Mouse (Mus musculus): ENCODE measurements around the gene Adssl1.

The Adssl1 gene

DNA sequence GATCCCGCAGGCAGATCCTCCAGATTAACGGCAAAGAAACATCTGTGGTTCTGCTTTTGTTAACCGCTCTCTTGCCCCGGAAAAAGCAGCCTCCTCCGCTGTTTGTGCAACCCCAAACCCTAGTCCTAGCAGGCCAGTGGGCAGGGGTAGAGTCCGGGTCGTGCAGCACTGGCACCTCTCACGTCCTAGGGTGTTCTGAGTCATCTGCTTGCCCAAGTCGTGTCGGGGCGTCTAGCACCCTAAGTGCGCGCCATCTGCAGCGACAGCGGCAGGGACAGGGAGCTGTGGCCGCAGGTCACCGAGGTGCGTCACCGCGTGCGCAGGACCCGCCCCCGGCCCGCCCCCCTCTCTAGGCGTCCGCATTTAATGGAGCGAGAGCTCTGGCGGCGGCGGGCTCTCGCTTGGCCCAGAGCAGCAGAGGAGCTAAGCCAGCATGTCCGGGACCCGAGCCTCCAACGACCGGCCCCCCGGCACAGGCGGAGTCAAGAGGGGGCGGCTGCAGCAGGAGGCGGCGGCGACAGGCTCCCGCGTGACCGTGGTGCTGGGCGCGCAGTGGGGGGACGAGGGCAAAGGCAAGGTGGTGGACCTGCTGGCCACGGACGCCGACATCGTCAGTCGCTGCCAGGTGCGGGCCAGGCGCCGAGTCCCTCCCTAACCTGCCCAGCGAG lies at the start of gene Adssl1:
TSS of gene Adssl1 (plus strand) at position 360 of the 668 bp plus-strand sequence.
- DNase-seq (ENCODE audit: low spot score in 2 of 2), result peak; percentile 23 to 35

DNA sequence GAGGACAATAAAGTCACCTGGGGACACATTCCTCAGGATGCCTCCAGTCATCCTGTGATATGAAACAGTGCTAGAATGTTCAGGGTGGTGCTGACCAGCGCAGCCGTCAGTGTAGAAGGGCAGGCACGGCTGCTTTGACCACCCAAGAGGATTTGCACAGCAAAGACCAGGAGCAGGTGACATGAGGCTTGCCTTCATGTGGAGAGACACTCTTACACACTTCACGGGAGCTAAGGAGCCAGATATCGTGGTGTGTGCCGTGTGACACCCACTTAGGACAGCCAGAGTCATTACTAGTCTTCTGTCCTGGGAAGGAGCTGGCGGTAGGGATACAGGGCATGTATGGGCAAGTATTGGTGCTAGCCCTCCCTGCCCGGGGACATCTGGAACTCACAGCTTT lies 49.7 kb upstream of the Adssl1 start:
- no peak for DNase-seq (ENCODE audit: low spot score in 2 of 2)

DNA sequence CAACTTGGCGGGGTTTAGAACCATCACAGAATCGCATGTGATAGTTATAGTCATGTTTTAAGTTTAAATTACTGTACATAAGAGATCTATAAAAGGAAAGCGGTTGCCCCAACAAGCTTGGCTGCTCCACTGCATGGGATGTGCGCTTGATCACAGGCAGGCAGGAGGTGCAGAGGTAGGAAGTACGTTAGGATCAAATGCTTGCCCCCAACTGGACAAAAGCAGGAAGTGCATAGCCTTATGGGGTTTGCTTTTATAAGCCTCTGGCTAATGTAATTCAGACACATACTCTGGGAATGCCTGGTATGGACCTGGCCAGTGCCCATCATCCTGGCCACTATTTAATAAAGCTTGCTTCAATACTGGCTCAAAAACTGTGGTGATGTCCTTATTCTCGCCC lies 48.8 kb upstream of the Adssl1 start:
- no peak for DNase-seq (ENCODE audit: low spot score in 2 of 2)

DNA sequence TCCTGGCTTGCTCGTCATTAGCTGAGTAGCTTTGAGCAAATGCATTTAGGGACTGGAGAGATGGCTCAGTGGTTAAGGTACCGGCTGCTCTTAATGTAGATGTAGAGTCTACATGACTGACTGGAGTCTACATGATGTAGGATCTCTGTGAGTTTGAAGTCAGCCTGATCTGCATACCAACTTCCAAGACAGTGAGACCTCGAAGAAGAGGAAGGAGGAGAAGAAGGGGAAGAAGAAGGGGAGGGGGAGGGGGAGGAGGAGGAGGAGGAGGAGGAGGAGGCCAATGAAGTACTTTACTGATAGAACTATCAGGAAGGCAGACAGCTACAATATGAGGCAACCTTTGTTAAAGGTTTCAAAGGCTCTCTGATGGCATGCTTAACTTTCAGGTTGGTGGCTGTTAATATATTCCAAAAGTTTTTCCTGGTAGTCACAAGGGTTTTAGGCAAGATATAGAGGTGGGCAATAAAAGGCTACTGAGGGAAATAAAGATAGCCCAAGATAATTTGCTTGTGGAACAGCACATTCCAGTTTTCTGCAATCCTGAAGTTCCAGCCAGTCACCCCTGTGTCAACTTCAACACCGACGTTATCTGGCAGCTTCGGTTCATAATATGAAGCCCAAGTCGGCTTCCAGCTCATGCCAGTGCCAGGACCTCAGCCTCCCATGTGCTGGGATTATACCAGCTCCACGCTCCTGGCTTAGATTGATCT lies 44.4 kb upstream of the Adssl1 start:
- DNase-seq (ENCODE audit: low spot score in 2 of 2), result no peak

- no peak for DNase-seq (ENCODE audit: low spot score in 2 of 2)
Measured at GRCm38 (mm10) chr12:112576341-112576740, 43.5 kb upstream of the Adssl1 start.

DNA sequence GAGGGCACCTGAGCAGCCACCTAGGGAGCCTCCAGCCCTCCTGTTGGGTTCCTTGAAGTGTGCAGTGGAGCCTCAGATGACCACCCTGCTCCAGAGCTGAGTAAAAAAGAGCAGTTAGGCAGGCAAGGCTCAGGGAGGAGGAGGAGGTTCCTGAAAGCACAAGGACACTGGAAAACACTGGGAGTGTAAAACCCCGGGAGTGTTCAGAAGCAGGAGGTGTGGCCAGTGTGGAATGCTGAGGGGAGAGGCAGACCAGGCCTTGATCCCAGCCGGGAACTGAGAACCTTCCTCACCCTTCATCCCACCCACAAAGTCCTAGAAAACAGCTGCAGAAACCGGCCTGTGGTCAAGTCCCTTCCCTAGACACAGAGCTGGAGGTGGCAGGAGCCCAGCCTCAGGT lies 43.1 kb upstream of the Adssl1 start:
- DNase-seq (ENCODE audit: low spot score in 2 of 2), result no peak

- DNase-seq (ENCODE audit: low spot score in 2 of 2), result no peak
Measured at GRCm38 (mm10) chr12:112578296-112579090, 41.4 kb upstream of the Adssl1 start.

GRCm38 (mm10) chr12:112579430-112579829 lies 40.4 kb upstream of the Adssl1 start:
- no peak for DNase-seq (ENCODE audit: low spot score in 2 of 2)

DNA sequence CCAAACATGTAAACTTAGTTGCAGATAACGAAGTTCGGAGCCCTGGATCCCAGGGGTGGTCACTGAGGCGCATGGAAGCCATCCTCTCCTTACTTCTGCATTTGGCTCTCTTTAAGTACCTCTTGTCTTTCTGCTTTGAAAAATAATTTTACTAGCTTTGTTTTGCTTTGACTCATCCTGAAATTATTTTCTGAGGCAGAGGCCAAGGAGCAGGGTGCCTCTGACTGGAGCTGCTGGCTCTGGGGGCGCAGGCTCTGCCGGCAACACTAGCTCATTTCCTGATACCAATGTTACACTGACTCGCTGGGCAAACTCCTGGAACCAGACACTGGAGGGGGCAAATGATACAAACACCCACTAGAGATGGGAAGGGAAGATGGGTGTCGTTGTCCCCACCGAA lies 39.9 kb upstream of the Adssl1 start:
- DNase-seq (ENCODE audit: low spot score in 2 of 2), result no peak

GRCm38 (mm10) chr12:112581113-112581512 lies 38.7 kb upstream of the Adssl1 start:
- no peak for DNase-seq (ENCODE audit: low spot score in 2 of 2)

DNA sequence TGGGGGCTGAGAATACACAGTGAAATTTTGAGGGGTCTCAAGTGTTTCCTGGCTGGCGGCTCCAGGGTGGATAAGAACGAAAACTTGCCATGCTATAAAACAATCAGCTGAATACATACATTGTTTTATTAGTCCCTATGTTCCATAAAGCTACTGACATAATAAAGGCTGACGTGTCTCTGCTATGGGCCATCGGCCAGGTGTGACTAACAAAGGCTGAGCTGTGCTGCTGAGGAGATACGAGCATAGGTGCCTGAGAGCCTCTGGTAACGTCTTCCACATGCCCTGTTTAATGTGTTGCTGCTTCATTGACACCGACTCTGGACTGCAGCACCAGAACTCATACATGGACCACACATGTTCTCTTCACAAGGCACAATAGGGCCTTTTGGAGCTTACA lies 34.9 kb upstream of the Adssl1 start:
- no peak for DNase-seq (ENCODE audit: low spot score in 2 of 2)

- DNase-seq (ENCODE audit: low spot score in 2 of 2), result no peak
Measured at GRCm38 (mm10) chr12:112585924-112586538, 33.8 kb upstream of the Adssl1 start.

GRCm38 (mm10) chr12:112587125-112588124 lies 32.4 kb upstream of the Adssl1 start:
- DNase-seq (ENCODE audit: low spot score in 2 of 2), result no peak

GRCm38 (mm10) chr12:112588426-112589256 lies 31.2 kb upstream of the Adssl1 start, which contains the start of gene Inf2:
Inf2 (plus strand) TSS chr12:112588784.
- peak; percentile 56 to 59 for DNase-seq (ENCODE audit: low spot score in 2 of 2)

DNA sequence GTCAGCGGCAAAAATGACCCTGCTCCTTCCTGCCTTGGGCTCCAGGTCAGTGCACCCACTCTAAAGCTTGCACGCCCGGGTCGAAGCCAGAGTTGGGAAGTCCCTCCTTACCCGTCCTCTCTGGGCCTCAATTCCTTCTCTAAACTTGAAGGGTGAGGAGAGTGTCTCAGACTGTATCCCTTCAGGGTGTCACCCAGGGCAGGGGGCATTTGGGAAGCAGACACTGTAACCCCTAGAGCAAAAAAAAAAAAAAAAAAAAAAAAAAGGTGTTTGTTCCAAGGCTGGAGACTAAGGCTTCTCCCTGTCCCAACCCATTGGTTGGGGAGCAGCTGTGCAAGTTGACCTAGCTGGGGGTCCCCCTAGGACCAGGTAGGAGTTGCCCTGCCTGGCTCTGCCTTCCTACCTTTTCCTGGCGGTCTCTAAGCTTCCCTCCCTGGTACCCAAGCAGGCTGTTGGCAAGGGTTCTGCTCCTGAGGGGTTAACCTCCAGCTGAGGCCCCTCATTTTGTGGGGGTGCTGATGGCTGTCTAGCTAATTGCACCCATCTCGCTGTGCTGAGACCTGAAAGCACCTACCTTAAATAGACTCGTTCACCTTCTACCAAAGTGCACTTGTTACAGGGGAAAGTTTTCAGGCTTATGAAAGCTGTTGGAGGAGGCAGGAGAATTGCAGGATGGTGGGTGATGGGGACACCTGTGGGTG lies 30.2 kb upstream of the Adssl1 start:
- DNase-seq (ENCODE audit: low spot score in 2 of 2), result no peak

GRCm38 (mm10) chr12:112590566-112591239 lies 29.1 kb upstream of the Adssl1 start:
- no peak for DNase-seq (ENCODE audit: low spot score in 2 of 2)

DNA sequence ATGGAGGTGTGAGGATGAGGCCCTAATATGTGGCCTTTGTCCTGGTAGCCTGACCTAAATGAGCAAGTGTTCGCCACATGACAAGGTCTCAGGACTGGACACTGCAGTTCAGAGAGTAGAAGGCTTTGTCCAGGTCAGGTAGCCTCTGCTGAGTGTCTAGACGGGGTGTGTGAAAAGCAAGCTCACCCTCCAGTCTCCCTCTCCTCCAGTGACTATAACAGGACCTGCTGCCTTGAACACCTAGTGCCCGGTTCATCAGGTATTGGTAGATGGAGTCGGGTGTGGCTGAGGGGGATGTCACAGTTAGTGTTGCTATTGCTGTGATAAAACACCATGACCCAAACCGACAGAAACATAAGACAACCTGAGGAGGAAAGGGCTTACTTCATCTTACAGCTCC lies 28.6 kb upstream of the Adssl1 start:
- no peak for DNase-seq (ENCODE audit: low spot score in 2 of 2)

DNA sequence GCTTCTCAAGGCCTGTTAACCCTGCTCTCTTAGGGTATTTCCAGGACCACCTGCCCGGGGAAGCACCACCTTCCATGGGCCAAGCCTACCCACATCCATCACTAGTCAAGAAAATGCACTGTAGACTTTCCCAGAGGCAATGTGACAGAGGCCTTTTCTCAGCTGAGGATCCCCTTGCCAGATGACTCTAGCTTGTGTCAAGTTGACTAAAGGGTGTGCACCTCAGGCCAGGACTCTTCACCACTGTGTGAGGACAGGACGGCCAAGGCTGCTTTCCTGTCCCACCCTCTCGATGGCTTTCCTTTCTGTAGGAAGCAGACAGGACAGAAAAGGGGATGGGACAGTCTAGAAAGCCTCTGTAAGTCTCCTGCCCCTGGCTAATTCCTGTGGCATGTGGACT lies 28.1 kb upstream of the Adssl1 start:
- no peak for DNase-seq (ENCODE audit: low spot score in 2 of 2)

Data from spleen, postnatal 14 days (tissue).